Mouse (Mus musculus) ES-Bruce4 (cell line): Measurements from ENCODE around the gene Appl1. TPM values are rescaled to one million over a fixed set of nuclear protein-coding genes. Genes with fewer than 3 reads are reported as not detected.
"Not testable (repeated sequence)": the region's sequence is repeated elsewhere in the genome, so short reads cannot be mapped to it uniquely, and the experiment has no call there.

ENCODE experiments used
- H3K27ac ChIP-seq: 2 replicates; pipeline ENCODE4 v1.5.1; 2012; ENCODE audit warnings: low read length, inconsistent platforms; ENCODE audit not compliant: insufficient read depth
- H3K27me3 ChIP-seq: 2 replicates; pipeline ENCODE4 v1.6.1; 2012; ENCODE audit warnings: mild to moderate bottlenecking, low read length, inconsistent platforms; ENCODE audit not compliant: control insufficient read depth, poor library complexity, insufficient read depth, severe bottlenecking
- H3K36me3 ChIP-seq: 2 replicates; pipeline ENCODE4 v1.6.1; 2012; ENCODE audit warnings: inconsistent platforms, mild to moderate bottlenecking, low read length, moderate library complexity; ENCODE audit not compliant: control insufficient read depth, poor library complexity, insufficient read depth, severe bottlenecking
- H3K4me1 ChIP-seq: one replicate; pipeline ENCODE4 v1.8.1; 2011; ENCODE audit warnings: low read length; ENCODE audit not compliant: control insufficient read depth, insufficient read depth
- H3K4me3 ChIP-seq: 2 replicates; pipeline ENCODE4 v1.5.1; 2011; ENCODE audit warnings: low read depth, mild to moderate bottlenecking, low read length
- H3K9ac ChIP-seq: 2 replicates; pipeline ENCODE4 v1.6.1; 2012; ENCODE audit warnings: low read depth, mild to moderate bottlenecking, inconsistent platforms; ENCODE audit not compliant: poor library complexity, severe bottlenecking
- H3K9me3 ChIP-seq: replicated peaks from 2 replicates; pipeline ENCODE4 v1.6.1; 2012; ENCODE audit warnings: mild to moderate bottlenecking, low read length, inconsistent platforms; ENCODE audit not compliant: control insufficient read depth, poor library complexity, insufficient read depth, severe bottlenecking
- CTCF ChIP-seq: IDR thresholded peaks from one replicate; pipeline ENCODE4 v1.8.1; 2011; ENCODE audit warnings: low read depth, low read length
- EP300 ChIP-seq: IDR thresholded peaks from 2 replicates; pipeline ENCODE4 v1.6.1; 2011; ENCODE audit warnings: low read depth, low read length; ENCODE audit not compliant: insufficient read depth
- POLR2A ChIP-seq: IDR thresholded peaks from one replicate; pipeline ENCODE4 v1.8.1; 2011; ENCODE audit warnings: low read length; ENCODE audit not compliant: insufficient read depth
- polyA plus RNA-seq: library from polyadenylated mRNA; stranded (reverse); fragments of >200 nt; gene quantifications from 2 replicates; pipeline ENCODE4 v1.2.4, GENCODE M21; 2011; ENCODE audit warnings: low read depth; ENCODE audit not compliant: missing spikeins, insufficient read depth, insufficient read length

The Appl1 gene
- polyA plus RNA-seq, 1 experiment, result 67.3 TPM

DNA sequence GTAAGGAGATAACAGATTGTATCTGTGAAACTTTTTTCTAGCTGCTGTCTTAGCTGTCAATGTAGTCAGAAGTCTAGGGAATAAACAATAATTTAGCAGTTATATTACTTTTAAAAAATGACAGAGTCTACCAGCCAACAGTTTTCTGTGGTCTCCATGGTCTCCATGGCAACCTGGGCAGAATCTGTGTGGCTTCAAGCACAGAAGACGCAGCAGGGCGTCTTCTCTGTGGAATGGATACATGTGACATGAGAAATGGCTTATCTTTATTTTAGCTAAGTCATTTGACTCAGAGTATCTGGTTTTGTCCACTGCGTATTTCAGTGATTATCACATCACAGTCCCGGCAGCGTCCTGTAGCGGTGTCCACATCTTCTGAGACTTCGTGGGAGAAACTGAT is 5.2 kb upstream of the Appl1 start:
- H3K36me3 ChIP-seq, result no peaks in the 10 kb centered on the region
- no peaks in the 10 kb centered on the region for H3K4me1 ChIP-seq
- no peaks in the 10 kb centered on the region for H3K27me3 ChIP-seq
- no peak overlapping the region for H3K9ac ChIP-seq
- H3K4me3 ChIP-seq, result no peak overlapping the region
- TF ChIP-seq EP300, result no peak
- TF ChIP-seq POLR2A, result no peak
- TF ChIP-seq CTCF, result no peak
- no peak overlapping the region for H3K27ac ChIP-seq
- no peaks in the 10 kb centered on the region for H3K9me3 ChIP-seq

DNA sequence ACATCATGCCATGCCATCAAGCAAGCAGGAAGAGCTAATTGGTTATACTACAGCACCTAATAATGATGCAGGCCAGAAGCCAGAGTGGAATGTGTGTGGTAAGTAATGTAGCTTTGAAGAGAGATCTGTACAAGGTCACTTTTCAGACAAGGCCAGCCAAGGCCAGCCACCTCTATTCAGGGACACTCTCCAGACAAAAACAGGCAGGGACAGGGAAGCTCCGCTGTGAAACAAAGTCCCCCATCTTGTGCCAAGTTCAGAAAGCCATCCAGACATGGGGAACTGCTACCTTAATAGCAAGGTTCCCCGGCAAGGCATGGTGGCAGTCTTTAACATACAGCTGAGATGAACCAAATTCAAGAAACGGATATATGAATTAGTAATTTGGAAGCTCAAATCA is 4.5 kb upstream of the Appl1 start:
- H3K36me3 ChIP-seq, result no peaks in the 10 kb centered on the region
- H3K27me3 ChIP-seq, result no peaks in the 10 kb centered on the region
- no peaks in the 10 kb centered on the region for H3K9me3 ChIP-seq
- no peak overlapping the region for H3K4me3 ChIP-seq
- no peak overlapping the region for H3K27ac ChIP-seq
- H3K4me1 ChIP-seq, result no peaks in the 10 kb centered on the region
- no peak overlapping the region for H3K9ac ChIP-seq
- TF ChIP-seq CTCF, result no peak
- no peak for TF ChIP-seq EP300
- TF ChIP-seq POLR2A, result no peak

DNA sequence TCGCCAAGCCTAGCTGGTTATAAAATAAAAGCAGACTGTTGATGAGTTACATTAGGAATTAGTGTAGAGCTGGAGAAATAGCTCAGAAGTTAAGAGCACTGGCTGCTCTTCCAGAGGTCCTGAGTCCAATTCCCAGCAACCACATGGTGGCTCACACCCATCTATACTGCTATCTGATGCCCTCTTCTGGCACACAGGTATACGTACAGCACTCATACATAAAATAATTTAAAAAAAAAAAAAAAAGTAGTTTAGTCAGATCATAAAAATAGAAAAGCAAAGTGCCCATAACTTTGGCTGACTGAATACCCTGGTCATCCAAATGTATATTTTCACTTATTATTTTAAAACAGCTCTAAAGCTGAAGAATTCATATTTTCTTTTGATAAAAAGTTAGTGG is 2.1 kb upstream of the Appl1 start:
- Histone ChIP-seq H3K4me3 (no peak overlapping the region), H3K9ac (no peak overlapping the region), H3K27me3 (no peaks in the 10 kb centered on the region), H3K4me1 (no peaks in the 10 kb centered on the region), H3K27ac (no peak overlapping the region), H3K36me3 (no peaks in the 10 kb centered on the region), H3K9me3 (no peaks in the 10 kb centered on the region)
- TF ChIP-seq CTCF, result peak; percentile 14
- TF ChIP-seq EP300, result no peak

DNA sequence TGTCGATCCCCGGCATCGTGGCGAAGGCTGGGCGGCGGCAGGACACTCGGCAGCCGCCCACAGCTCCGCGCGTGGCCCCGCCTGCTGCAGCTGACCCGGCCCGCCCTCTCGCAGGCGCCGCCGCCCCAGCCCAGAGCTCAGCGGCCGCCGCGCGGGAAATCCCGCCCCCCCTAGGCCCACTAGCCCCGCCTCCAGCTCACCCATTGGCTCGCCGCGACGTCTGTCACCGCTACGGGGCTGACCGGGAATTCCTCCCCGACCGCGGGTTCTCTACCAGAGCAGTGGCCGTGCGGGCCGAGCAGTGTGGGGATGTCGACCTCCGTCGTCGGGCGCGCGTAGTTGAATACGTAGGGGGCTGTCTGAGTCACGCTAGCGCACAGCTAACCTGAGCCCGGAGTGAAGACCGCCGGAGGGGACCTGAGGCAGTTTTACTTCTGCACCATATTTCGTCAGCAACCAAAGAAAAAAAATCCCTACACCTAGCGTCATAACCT is 546 bp downstream of the Appl1 start:
- Histone ChIP-seq H3K4me3 (peak overlapping the region; percentile 80), H3K36me3 (no peaks in the 10 kb centered on the region), H3K4me1 (peaks cover 3% of the 10 kb centered on the region), H3K27ac (no peak overlapping the region), H3K27me3 (no peaks in the 10 kb centered on the region), H3K9me3 (no peaks in the 10 kb centered on the region), H3K9ac (peak overlapping the region; percentile 93)
- TF ChIP-seq POLR2A (peak; percentile 96), CTCF (no peak), EP300 (no peak)

DNA sequence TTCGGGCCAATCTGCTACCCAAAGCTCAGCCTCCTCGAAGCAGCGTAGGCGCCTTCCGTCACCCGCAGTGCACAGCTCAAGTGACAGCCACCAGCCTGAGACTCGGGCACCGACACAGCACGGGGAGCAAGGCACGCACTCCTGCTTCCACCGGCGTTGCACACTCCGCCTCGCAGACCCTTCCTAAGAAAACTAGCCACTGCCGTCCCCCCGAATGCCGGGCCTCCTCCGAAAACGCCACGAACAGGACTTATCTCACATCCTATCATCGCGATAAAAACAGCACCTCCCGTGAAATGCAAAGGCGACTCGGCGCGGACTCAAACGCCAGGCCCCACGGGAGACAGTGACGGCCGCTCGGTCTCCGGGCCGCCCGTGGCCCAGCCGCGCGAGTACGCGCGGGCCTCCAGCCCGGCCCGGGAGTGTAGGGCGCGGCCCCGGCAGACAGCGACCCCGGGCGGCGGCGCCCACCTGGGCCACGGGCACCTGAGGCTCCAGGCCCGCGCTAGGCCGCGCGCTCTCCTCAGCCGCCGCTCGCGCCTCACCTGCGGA is 1.1 kb downstream of the Appl1 start:
- TF ChIP-seq POLR2A, result no peak
- no peak for TF ChIP-seq EP300
- no peak for TF ChIP-seq CTCF
- H3K36me3 ChIP-seq, result no peaks in the 10 kb centered on the region
- H3K4me1 ChIP-seq, result peaks cover 6% of the 10 kb centered on the region
- H3K27me3 ChIP-seq, result no peaks in the 10 kb centered on the region
- peak overlapping the region; percentile 93 for H3K9ac ChIP-seq
- no peaks in the 10 kb centered on the region for H3K9me3 ChIP-seq
- peak overlapping the region; percentile 80 for H3K4me3 ChIP-seq
- H3K27ac ChIP-seq, result no peak overlapping the region

DNA sequence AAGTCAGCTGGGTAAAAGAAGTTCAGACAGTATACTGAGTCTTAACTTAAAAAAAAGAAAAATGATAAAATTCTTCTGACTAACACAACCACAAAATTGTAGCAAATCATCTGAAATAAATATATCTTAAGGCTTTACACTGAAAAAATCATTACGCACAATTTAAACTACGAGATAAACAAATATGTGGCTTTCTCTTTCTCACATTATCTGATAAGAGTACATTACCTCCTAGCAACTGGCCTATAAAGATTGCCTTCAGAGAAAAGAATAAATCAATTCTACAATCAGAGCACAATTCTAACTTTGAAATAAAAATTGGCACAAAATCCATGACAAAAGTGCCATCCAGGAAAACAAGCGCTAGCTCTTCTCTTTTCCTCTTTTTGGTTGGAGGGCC is 1.9 kb downstream of the Appl1 start:
- Histone ChIP-seq H3K4me3 (no peak overlapping the region), H3K36me3 (peaks cover 3% of the 10 kb centered on the region), H3K27ac (no peak overlapping the region), H3K9ac (no peak overlapping the region), H3K27me3 (no peaks in the 10 kb centered on the region), H3K9me3 (no peaks in the 10 kb centered on the region), H3K4me1 (peaks cover 7% of the 10 kb centered on the region)
- no peak for TF ChIP-seq CTCF
- no peak for TF ChIP-seq EP300
- TF ChIP-seq POLR2A, result no peak

DNA sequence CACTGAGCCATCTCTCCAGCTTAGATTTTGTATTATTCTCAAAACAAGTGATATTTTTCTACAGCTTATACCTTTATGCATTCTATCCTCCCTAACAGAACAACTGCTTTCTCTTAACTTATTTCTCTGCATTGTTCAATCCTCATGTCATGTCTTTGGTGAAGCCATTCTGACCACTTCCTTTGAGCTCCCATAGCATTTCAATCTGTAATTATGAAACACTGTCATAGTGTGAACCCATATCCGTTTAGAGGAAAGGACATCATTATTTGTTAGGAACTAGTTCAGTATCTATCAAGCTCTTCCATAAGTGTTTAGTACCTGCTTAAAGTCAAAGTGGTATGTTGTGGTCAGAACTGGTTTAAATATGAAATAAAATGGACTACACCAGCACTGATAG is 10.5 kb downstream of the Appl1 start:
- no peak overlapping the region for H3K4me3 ChIP-seq
- peaks cover 14% of the 10 kb centered on the region for H3K36me3 ChIP-seq
- no peaks in the 10 kb centered on the region for H3K9me3 ChIP-seq
- H3K27me3 ChIP-seq, result no peaks in the 10 kb centered on the region
- TF ChIP-seq CTCF (no peak), POLR2A (no peak), EP300 (no peak)
- no peak overlapping the region for H3K27ac ChIP-seq
- H3K9ac ChIP-seq, result no peak overlapping the region
- peaks cover 4% of the 10 kb centered on the region for H3K4me1 ChIP-seq

DNA sequence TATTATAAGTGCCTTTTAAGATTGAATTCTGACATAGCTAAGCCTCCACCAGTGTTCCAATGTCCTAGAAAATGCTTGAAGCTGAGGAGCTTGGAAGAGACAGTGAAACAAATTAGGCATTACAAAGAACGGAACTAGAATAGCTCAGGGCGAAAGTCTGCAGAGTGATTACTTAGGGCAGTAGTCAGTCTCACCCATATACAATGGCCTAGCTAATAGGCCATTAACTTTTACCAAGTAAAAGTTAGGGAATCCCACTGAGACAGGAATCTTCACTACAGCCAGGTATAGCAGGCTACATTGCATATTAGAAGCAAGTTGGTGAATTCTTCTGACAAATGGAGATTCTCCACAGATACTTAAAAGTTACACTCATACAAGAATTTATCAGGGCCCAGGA is 14.9 kb downstream of the Appl1 start:
- H3K27me3 ChIP-seq, H3K27ac ChIP-seq, H3K4me1 ChIP-seq, H3K4me3 ChIP-seq, H3K9me3 ChIP-seq, H3K36me3 ChIP-seq, H3K9ac ChIP-seq: not testable (repeated sequence)
